Mouse (Mus musculus) ES-E14 (cell line): ENCODE results near the gene Cops4. TPM values are rescaled to one million over a fixed set of nuclear protein-coding genes. Genes with fewer than 3 reads are reported as not detected.

Source experiments
- DNase-seq: peaks from one replicate; pipeline ENCODE4 v3.0.0-alpha.2; 2013; ENCODE audit warnings: low read depth, low spot score
- H3K27ac ChIP-seq: 2 replicates; pipeline ENCODE4 v1.5.1; 2012; ENCODE audit warnings: low read depth, mild to moderate bottlenecking, low read length, moderate library complexity, mixed read lengths; ENCODE audit not compliant: poor library complexity, insufficient read depth, severe bottlenecking
- H3K36me3 ChIP-seq: 2 replicates; pipeline ENCODE4 v1.6.1; 2012; ENCODE audit warnings: mild to moderate bottlenecking, low read length, moderate library complexity, mixed read lengths; ENCODE audit not compliant: control insufficient read depth, poor library complexity, insufficient read depth, severe bottlenecking
- H3K4me1 ChIP-seq, 2 experiments: fragments of 150-350 bp in 1 of 2; sonication (generic) in 1 of 2; 2 replicates each; pipeline ENCODE4 v1.6.1; 2012; ENCODE audit warnings: low read length in 2 of 2, mild to moderate bottlenecking in 1 of 2, mixed read lengths in 1 of 2; ENCODE audit not compliant: control insufficient read depth in 2 of 2, insufficient read depth in 2 of 2, poor library complexity in 1 of 2
- H3K4me3 ChIP-seq, 2 experiments: fragments of 150-350 bp in 1 of 2; sonication (generic) in 1 of 2; 2 replicates each; pipeline ENCODE4 v1.5.1; 2012; ENCODE audit warnings: low read length in 2 of 2, low read depth in 1 of 2, mild to moderate bottlenecking in 1 of 2, mixed read lengths in 1 of 2; ENCODE audit not compliant: insufficient read depth in 1 of 2, poor library complexity in 1 of 2, severe bottlenecking in 1 of 2
- H3K9ac ChIP-seq: 2 replicates; pipeline ENCODE4 v1.6.1; 2012; ENCODE audit warnings: low read depth, mild to moderate bottlenecking, low read length, mixed read lengths; ENCODE audit not compliant: poor library complexity, insufficient read depth, severe bottlenecking
- H3K9me3 ChIP-seq: fragments of 150-350 bp; sonication (generic); 2 replicates; pipeline ENCODE4 v1.6.1; 2012; ENCODE audit warnings: low read depth, mild to moderate bottlenecking, low read length; ENCODE audit not compliant: control insufficient read depth, insufficient read depth
- CHD2 ChIP-seq: IDR thresholded peaks from 2 replicates; pipeline ENCODE4 v1.6.1; 2014; ENCODE audit warnings: mild to moderate bottlenecking, low read depth, low read length, inconsistent platforms
- HCFC1 ChIP-seq: IDR thresholded peaks from 2 replicates; pipeline ENCODE4 v1.6.1; 2012; ENCODE audit warnings: low read length, inconsistent platforms, borderline replicate concordance; ENCODE audit not compliant: insufficient read depth
- MAFK ChIP-seq: IDR thresholded peaks from 2 replicates; pipeline ENCODE4 v1.6.1; 2014; ENCODE audit warnings: mild to moderate bottlenecking, low read depth, low read length, inconsistent platforms; ENCODE audit not compliant: insufficient read depth
- ZC3H11A ChIP-seq: IDR thresholded peaks from 2 replicates; pipeline ENCODE4 v1.6.1; 2012; ENCODE audit warnings: low read depth, mild to moderate bottlenecking, inconsistent platforms, low read length, borderline replicate concordance
- ZNF384 ChIP-seq: IDR thresholded peaks from 2 replicates; pipeline ENCODE4 v1.6.1; 2012; ENCODE audit warnings: low read depth, low read length, inconsistent platforms
- in situ Hi-C, 2 experiments: fragments of 600-800 bp; cut with MboI; formaldehyde crosslinking; loops; one replicate each; pipeline ENCODE4 v1.15.1; 2025; ENCODE audit warnings: low sequenced_read_pairs in 2 of 2, inconsistent platforms in 1 of 2; ENCODE audit not compliant: unreplicated experiment in 2 of 2
- total RNA-seq: library from RNA; depleted of rRNA; stranded (reverse); fragments of 300-350 nt; gene quantifications from 2 replicates; pipeline ENCODE4 v1.2.3, GENCODE M21; 2012

The Cops4 gene
- total RNA-seq, 1 experiment = 101 TPM

DNA sequence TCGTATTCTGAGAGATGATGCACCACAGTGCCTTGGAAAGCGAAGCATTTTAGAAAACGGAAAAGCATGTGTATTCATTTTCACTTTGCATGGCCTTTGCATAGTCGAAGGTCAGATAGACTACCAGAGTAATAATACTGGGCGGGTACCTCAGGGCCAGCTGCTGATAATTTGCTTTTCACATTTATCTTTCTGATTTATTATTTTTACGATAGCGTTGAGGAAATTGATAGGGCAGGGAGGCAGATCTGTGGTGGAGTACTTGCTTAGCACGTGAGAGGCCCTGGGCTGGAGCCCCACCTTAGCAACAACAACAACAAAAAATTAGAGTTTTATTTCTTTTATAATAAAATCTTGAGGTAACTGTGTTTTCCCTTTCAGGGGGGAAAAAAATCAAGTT lies 50.1 kb downstream of the Cops4 start:
- no peaks in the 10 kb centered on the region for H3K36me3 ChIP-seq
- H3K27ac ChIP-seq = no peak overlapping the region
- no peaks in the 10 kb centered on the region for H3K9me3 ChIP-seq
- H3K9ac ChIP-seq = no peak overlapping the region
- DNase-seq = no peak
- H3K4me1 ChIP-seq = peaks cover 4 to 10% of the 10 kb centered on the region in 2 experiments; a peak in 1 of 4 replicates
- in situ Hi-C loops = no loop called here
- no peak overlapping the region for H3K4me3 ChIP-seq
- TF ChIP-seq ZC3H11A = no peak
- TF ChIP-seq HCFC1 = no peak
- TF ChIP-seq ZNF384 = no peak
- no peak for TF ChIP-seq CHD2
- TF ChIP-seq MAFK = no peak

DNA sequence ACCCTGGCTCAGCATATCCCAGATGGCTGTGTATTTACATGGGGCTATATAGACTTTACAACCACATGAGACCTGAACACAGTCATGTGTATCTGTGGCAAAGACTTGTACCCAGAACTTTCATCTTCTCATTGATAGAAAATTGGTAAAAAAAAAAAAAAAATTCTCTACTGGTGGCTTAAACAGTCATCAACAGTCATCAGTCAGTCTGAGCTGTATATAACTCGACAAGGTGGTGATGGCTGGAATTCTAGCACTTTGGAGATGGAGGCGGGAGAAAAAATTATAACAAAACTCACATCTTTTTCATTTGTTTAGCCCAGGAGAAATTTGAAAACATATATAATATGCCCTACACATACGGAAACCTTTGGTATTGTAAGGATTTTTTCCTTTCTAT lies 50.7 kb downstream of the Cops4 start:
- no peaks in the 10 kb centered on the region for H3K36me3 ChIP-seq
- no peaks in the 10 kb centered on the region for H3K9me3 ChIP-seq
- H3K4me3 ChIP-seq = no peak overlapping the region
- H3K4me1 ChIP-seq = peaks cover 4 to 10% of the 10 kb centered on the region in 2 experiments; a peak in 1 of 4 replicates
- no peak overlapping the region for H3K27ac ChIP-seq
- TF ChIP-seq CHD2 = no peak
- TF ChIP-seq HCFC1 = no peak
- TF ChIP-seq ZNF384 = no peak
- no peak for TF ChIP-seq MAFK
- no peak for TF ChIP-seq ZC3H11A
- no peak for DNase-seq
- H3K9ac ChIP-seq = no peak overlapping the region
- in situ Hi-C loops = no loop called here

DNA sequence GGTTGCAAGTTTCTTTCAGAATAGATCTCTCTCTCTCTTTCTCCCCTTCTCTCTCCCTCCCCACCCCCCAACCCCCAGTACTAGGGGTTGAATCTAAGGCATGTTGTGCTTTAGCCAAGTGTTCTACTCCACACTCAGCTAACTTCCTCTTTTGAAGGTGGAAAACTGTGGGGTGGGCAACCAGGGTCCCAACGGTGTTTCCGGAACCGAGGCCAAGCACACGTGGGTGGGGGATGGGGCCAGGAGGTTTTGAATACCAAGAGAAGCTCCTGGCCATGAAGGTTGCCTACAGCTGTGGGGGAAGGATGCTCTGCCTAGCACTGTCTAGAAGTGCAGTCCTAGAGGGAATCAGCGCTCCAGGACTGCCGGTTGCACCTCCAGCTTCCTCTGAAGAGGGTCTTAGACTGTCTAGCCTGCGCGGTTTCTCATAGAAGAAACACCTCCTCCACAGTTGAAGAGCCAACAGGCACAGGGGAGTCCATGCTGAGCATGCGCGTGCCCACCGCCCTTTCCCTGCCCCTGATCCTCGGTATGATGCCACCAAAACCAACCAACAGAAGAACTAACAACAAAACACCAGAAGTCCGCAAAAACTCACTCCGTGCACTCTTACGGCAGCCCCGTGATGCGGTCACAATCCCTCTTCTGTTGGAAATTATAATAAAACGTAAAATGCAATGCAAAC lies 51.3 kb downstream of the Cops4 start:
- no peaks in the 10 kb centered on the region for H3K36me3 ChIP-seq
- 0 out of 2 replicates have a peak overlapping the region, but pooled peaks have one; percentile 33 for H3K27ac ChIP-seq
- in situ Hi-C loops = no loop called here
- H3K4me1 ChIP-seq = peaks cover 4 to 10% of the 10 kb centered on the region in 2 experiments; a peak in 1 of 4 replicates
- TF ChIP-seq ZC3H11A (no peak), MAFK (no peak), CHD2 (no peak), ZNF384 (no peak), HCFC1 (no peak)
- H3K9me3 ChIP-seq = no peaks in the 10 kb centered on the region
- H3K4me3 ChIP-seq = no peak overlapping the region
- peak overlapping the region; percentile 32; the same call in 1 of the 2 replicates for H3K9ac ChIP-seq
- peak; percentile 6 for DNase-seq

DNA sequence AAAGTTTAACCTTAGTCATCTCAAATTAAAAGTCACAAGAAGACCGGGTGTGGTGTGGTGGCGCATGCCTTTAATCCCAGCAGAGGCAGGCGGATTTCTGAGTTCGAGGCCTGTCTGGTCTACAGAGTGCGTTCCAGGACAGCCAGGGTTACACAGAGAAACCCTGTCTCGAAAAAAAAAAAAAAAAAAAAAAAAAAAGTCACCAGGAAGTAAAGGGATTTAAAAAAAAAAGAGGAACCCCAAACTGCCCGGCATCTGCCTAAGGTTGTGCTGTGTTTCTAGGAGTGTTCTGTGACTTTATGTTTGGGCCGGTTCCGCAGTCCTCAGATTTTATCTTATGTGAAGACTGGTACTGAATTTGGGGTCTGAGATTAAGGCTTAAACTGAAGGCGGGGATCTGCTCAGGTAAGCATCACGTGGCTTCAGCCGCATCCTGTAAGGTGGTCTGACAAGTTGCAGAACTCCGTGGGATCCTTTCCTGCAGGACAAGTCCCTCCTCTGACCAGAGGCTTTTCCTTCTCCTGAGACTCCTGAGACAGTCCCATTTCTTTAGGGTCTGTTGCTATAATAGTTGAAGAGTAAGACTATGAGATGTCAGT lies 52.0 kb downstream of the Cops4 start:
- Histone ChIP-seq H3K4me1 (peaks cover 4 to 10% of the 10 kb centered on the region in 2 experiments; a peak in 1 of 4 replicates), H3K9me3 (no peaks in the 10 kb centered on the region), H3K27ac (no peak overlapping the region), H3K36me3 (no peaks in the 10 kb centered on the region), H3K4me3 (no peak overlapping the region), H3K9ac (no peak overlapping the region)
- no peak for DNase-seq
- in situ Hi-C loops = no loop called here
- no peak for TF ChIP-seq HCFC1
- TF ChIP-seq ZNF384 = peak; percentile 34; the same call in 1 of the 2 replicates
